Mouse (Mus musculus) heart, postnatal 14 days (tissue): Measurements from ENCODE around the gene Adad2. TPM values are rescaled to one million over a fixed set of nuclear protein-coding genes. Genes with fewer than 3 reads are reported as not detected.

Source experiments
- DNase-seq, 2 experiments: peaks; one replicate each; pipeline ENCODE4 v3.0.0; 2021 to 2022
- intact Hi-C: fragments of 180-260 bp; cut with DNase I; formaldehyde crosslinking; loops from one replicate; pipeline ENCODE4 v1.15.1; 2025
- total RNA-seq, 2 experiments: library from RNA; stranded (reverse); gene quantifications; 2 replicates each; pipeline ENCODE4 v1.2.3; 2021

Adad2 gene
- total RNA-seq, 2 experiments from 2014 or later = not detected

- intact Hi-C loops = no loop called here
Measured at GRCm38 (mm10) chr8:119615096-119615495, 2.5 kb downstream of the Adad2 start.

GRCm38 (mm10) chr8:119616358-119616757, 3.8 kb downstream of the Adad2 start:
- DNase-seq = no peak
- intact Hi-C loops = no loop called here

More at GRCm38 (mm10) chr8:119615096-119615495, 2.5 kb downstream of the Adad2 start:
- no peak for DNase-seq

- no peak for DNase-seq
- intact Hi-C loops = no loop called here
Measured at GRCm38 (mm10) chr8:119616811-119617210, 4.3 kb downstream of the Adad2 start.

GRCm38 (mm10) chr8:119617586-119617985, 5.0 kb downstream of the Adad2 start:
- peak in 1 of 2 experiments; percentile 26 for DNase-seq
- intact Hi-C loops = no loop called here

GRCm38 (mm10) chr8:119618887-119619286, 6.3 kb downstream of the Adad2 start:
- intact Hi-C loops = no loop called here
- DNase-seq = no peak

- DNase-seq = no peak
- intact Hi-C loops = no loop called here
Measured at GRCm38 (mm10) chr8:119620116-119620840, 7.7 kb downstream of the Adad2 start.

GRCm38 (mm10) chr8:119620848-119621465, 8.4 kb downstream of the Adad2 start:
- no peak for DNase-seq
- intact Hi-C loops = no loop called here

- DNase-seq = no peak
- intact Hi-C loops = no loop called here
Measured at GRCm38 (mm10) chr8:119622555-119622954, 10.0 kb downstream of the Adad2 start.

GRCm38 (mm10) chr8:119623061-119623460, 10.5 kb downstream of the Adad2 start:
- no peak for DNase-seq
- intact Hi-C loops = no loop called here

GRCm38 (mm10) chr8:119623744-119624143, 11.2 kb downstream of the Adad2 start:
- intact Hi-C loops = no loop called here
- DNase-seq = no peak

- intact Hi-C loops = no loop called here
- DNase-seq = no peak
Measured at GRCm38 (mm10) chr8:119624916-119625315, 12.4 kb downstream of the Adad2 start.

GRCm38 (mm10) chr8:119625788-119626187, 13.2 kb downstream of the Adad2 start:
- no peak for DNase-seq
- intact Hi-C loops = no loop called here

- DNase-seq = no peak
- intact Hi-C loops = no loop called here
Measured at GRCm38 (mm10) chr8:119627199-119627598, 14.7 kb downstream of the Adad2 start.

GRCm38 (mm10) chr8:119627613-119628359, 15.2 kb downstream of the Adad2 start:
- intact Hi-C loops = no loop called here
- DNase-seq = no peak

- DNase-seq = no peak
- intact Hi-C loops = no loop called here
Measured at GRCm38 (mm10) chr8:119630841-119631240, 18.3 kb downstream of the Adad2 start.

- no peak for DNase-seq
- intact Hi-C loops = no loop called here
Measured at GRCm38 (mm10) chr8:119632246-119632645, 19.7 kb downstream of the Adad2 start.

GRCm38 (mm10) chr8:119632909-119633308, 20.4 kb downstream of the Adad2 start:
- intact Hi-C loops = no loop called here
- DNase-seq = no peak

GRCm38 (mm10) chr8:119634616-119635336, 22.2 kb downstream of the Adad2 start:
- DNase-seq = no peak

GRCm38 (mm10) chr8:119635378-119635777, 22.8 kb downstream of the Adad2 start, which contains the start of gene Kcng4:
Gene Kcng4 (minus strand): TSS chr8:119635680.
- DNase-seq = peak in 1 of 2 experiments; percentile 29
- intact Hi-C loops = no loop called here

More at GRCm38 (mm10) chr8:119634616-119635336, 22.2 kb downstream of the Adad2 start:
- intact Hi-C loops = no loop called here

GRCm38 (mm10) chr8:119635958-119636357, 23.4 kb downstream of the Adad2 start:
- intact Hi-C loops = no loop called here
- DNase-seq = no peak

- no peak for DNase-seq
Measured at GRCm38 (mm10) chr8:119636766-119637165, 24.2 kb downstream of the Adad2 start.

More at GRCm38 (mm10) chr8:119636766-119637165, 24.2 kb downstream of the Adad2 start:
- intact Hi-C loops = no loop called here
